Mouse (Mus musculus) adrenal gland (tissue): ENCODE results near the gene Gm15446.
"Not testable (repeated sequence)": the region's sequence is repeated elsewhere in the genome, so short reads cannot be mapped to it uniquely, and the experiment has no call there.

ENCODE experiments used
- intact Hi-C: fragments of 180-260 bp; cut with DNase I; formaldehyde crosslinking; loops from one replicate; pipeline ENCODE4 v1.15.1; 2025
- long read RNA-seq, 2 experiments: library from polyadenylated mRNA; unstranded; transcript quantifications; one replicate each; pipeline ENCODE4 v2.0.0; 2020; ENCODE audit warnings: borderline replicate concordance in 1 of 2; ENCODE audit not compliant: insufficient replicate concordance in 1 of 2

Gm15446 gene
- long read RNA-seq, experiment 1, partial matches to known transcripts: 2 of 8 reads
- long read RNA-seq, experiment 1, other reads (novel, unspliced or antisense): 3 of 8 reads
- long read RNA-seq, experiment 2, partial matches to known transcripts: 1 of 4 reads
- long read RNA-seq, experiment 2, other reads (novel, unspliced or antisense): 0 of 4 reads

GRCm38 (mm10) chr5:109923261-109924071 lies at the start of gene Gm15446:
TSS of gene Gm15446 (plus strand) at chr5:109923400.
- intact Hi-C loops: loop anchor here (5.0 to 10.0 kb wide), 2 partner anchors 61 to 71 kb away; partner anchors contain the start of gene Zfp932

GRCm38 (mm10) chr5:109924129-109924528 lies 929 bp downstream of the Gm15446 start:
- intact Hi-C loops: loop anchor here (5.0 to 10.0 kb wide), 2 partner anchors 62 to 71 kb away; partner anchors contain the start of gene Zfp932

- intact Hi-C loops: loop anchor here (5.0 to 10.0 kb wide), 2 partner anchors 63 to 70 kb away; partner anchors contain the start of gene Zfp932
These were observed 1.7 kb downstream of the Gm15446 start for GRCm38 (mm10) chr5:109924936-109925335.

- intact Hi-C loops: loop anchor here (10.0 kb wide), 1 partner anchor 55 kb away; no protein-coding TSS in a partner anchor
These were observed 27.1 kb downstream of the Gm15446 start for GRCm38 (mm10) chr5:109950281-109950680.

- intact Hi-C loops: not testable (repeated sequence)
These were observed 57.5 kb downstream of the Gm15446 start for GRCm38 (mm10) chr5:109980743-109981142.
